Mouse (Mus musculus): ENCODE measurements at regions not wholly inside any gene's neighbourhood (a gene's known extent, or its start where the extent isn't known, plus 50 kb on each side); places are given as distances from the start of the nearest gene placed in this dataset.
"Not testable (repeated sequence)": the region's sequence is repeated elsewhere in the genome, so short reads cannot be mapped to it uniquely, and the experiment has no call there.

DNA sequence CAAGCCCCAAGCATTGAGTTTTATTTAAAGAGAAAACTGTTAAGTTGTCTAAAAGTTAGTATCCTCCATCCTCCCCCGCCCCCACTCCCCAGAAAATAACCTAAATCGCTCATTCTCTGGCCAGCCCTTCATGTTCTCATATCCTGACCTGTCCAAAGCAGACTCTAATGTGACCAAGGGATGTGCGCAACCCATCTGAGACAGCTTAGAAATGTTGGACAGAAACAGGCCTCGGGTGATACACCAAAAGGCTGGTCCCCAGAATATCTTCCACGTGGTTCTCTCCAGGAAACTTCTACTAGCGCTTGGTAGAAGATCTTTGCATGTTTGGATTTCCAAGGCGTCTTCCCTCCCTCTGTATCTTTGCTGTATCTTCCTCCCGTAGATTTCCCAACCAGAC is 482.8 kb downstream of the Tns1 start:
- H3K4me3 ChIP-seq (ENCODE audit: low read depth, low read length): no peak overlapping the region

GRCm38 (mm10) chr1:73640726-73641451 is 483.4 kb downstream of the Tns1 start:
- peak overlapping the region; percentile 51 for H3K27ac ChIP-seq (ENCODE audit: low read depth)
- 34% methylated on average over 12 of the region's 12 CpGs for WGBS
- no peak overlapping the region for H3K4me3 ChIP-seq (ENCODE audit: low read depth, low read length)
- peaks cover 28% of the 10 kb centered on the region; the same call in 1 of the 2 replicates for H3K4me1 ChIP-seq (replicated peaks; ENCODE audit: control insufficient read depth, insufficient read depth, low read length)
- DNase-seq (ENCODE audit: low spot score) (peak; percentile 67), ATAC-seq (replicated peaks; ENCODE audit: low FRiP score, low TSS enrichment, low read depth) (0 out of 2 replicates have a peak, but pooled peaks have one; percentile 22)
- no peaks in the 10 kb centered on the region for H3K9me3 ChIP-seq (ENCODE audit: control insufficient read depth, low read length)
- no peaks in the 10 kb centered on the region for H3K27me3 ChIP-seq (replicated peaks; ENCODE audit: control insufficient read depth, insufficient read depth, low read length)
- H3K9ac ChIP-seq (ENCODE audit: low read length): no peak overlapping the region
- no peaks in the 10 kb centered on the region for H3K36me3 ChIP-seq (ENCODE audit: control insufficient read depth, insufficient read depth, low read length)
- peak overlapping the region; percentile 13; the same call in 1 of the 2 replicates for H3K4me2 ChIP-seq (ENCODE audit: low read length)

More for the DNA sequence above, 482.8 kb downstream of the Tns1 start:
- no peaks in the 10 kb centered on the region for H3K36me3 ChIP-seq (ENCODE audit: control insufficient read depth, insufficient read depth, low read length)
- 80% methylated on average over 8 of the region's 8 CpGs for WGBS
- no peaks in the 10 kb centered on the region for H3K27me3 ChIP-seq (replicated peaks; ENCODE audit: control insufficient read depth, insufficient read depth, low read length)
- DNase-seq (ENCODE audit: low spot score) (no peak), ATAC-seq (replicated peaks; ENCODE audit: low FRiP score, low TSS enrichment, low read depth) (no peak)
- no peak overlapping the region for H3K9ac ChIP-seq (ENCODE audit: low read length)
- H3K27ac ChIP-seq (ENCODE audit: low read depth): peak overlapping the region; percentile 51; the same call in 1 of the 2 replicates
- no peak overlapping the region for H3K4me2 ChIP-seq (ENCODE audit: low read length)
- H3K9me3 ChIP-seq (ENCODE audit: control insufficient read depth, low read length): no peaks in the 10 kb centered on the region
- H3K4me1 ChIP-seq (replicated peaks; ENCODE audit: control insufficient read depth, insufficient read depth, low read length): peaks cover 28% of the 10 kb centered on the region; the same call in 1 of the 2 replicates

GRCm38 (mm10) chr1:73635709-73636108 is 488.5 kb downstream of the Tns1 start:
- Histone ChIP-seq H3K4me2 (ENCODE audit: low read length) (no peak overlapping the region), H3K36me3 (ENCODE audit: control insufficient read depth, insufficient read depth, low read length) (no peaks in the 10 kb centered on the region), H3K27ac (ENCODE audit: low read depth) (no peak overlapping the region), H3K4me3 (ENCODE audit: low read depth, low read length) (no peak overlapping the region), H3K27me3 (replicated peaks; ENCODE audit: control insufficient read depth, insufficient read depth, low read length) (no peaks in the 10 kb centered on the region), H3K9me3 (ENCODE audit: control insufficient read depth, low read length) (no peaks in the 10 kb centered on the region), H3K9ac (ENCODE audit: low read length) (no peak overlapping the region), H3K4me1 (replicated peaks; ENCODE audit: control insufficient read depth, insufficient read depth, low read length) (peaks cover 4% of the 10 kb centered on the region; the same call in 1 of the 2 replicates)
- WGBS: 58% methylated on average over 2 of the region's 2 CpGs
- no peak for ATAC-seq (replicated peaks; ENCODE audit: low FRiP score, low TSS enrichment, low read depth)
- DNase-seq (ENCODE audit: low spot score): no peak

DNA sequence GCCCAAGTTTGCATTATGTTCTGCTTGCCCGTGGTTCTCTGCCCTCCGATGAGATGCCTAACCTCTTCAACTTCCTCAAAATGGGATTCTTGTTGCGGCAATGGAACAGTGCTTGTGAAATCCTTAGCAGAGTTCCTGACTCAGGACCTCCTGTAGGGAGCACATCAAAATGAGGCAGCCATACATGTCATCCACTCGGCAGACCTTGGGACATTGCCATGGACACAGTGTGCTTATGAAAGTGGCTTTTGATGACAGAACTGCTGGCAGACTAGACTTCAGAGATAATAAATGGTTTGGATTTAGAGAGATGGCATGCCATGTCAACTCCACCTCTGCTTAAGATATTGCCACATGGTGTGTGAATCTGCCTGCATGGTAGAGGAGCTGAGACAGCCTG is 489.4 kb downstream of the Tns1 start:
- no peak for ATAC-seq (replicated peaks; ENCODE audit: low FRiP score, low TSS enrichment, low read depth)
- no peaks in the 10 kb centered on the region for H3K27me3 ChIP-seq (replicated peaks; ENCODE audit: control insufficient read depth, insufficient read depth, low read length)

GRCm38 (mm10) chr1:73633071-73633470 is 491.2 kb downstream of the Tns1 start:
- no peak overlapping the region for H3K4me3 ChIP-seq (ENCODE audit: low read depth, low read length)
- H3K4me1 ChIP-seq (replicated peaks; ENCODE audit: control insufficient read depth, insufficient read depth, low read length): no peaks in the 10 kb centered on the region
- H3K36me3 ChIP-seq (ENCODE audit: control insufficient read depth, insufficient read depth, low read length): no peaks in the 10 kb centered on the region
- H3K9ac ChIP-seq (ENCODE audit: low read length): no peak overlapping the region
- DNase-seq (ENCODE audit: low spot score) (no peak), ATAC-seq (replicated peaks; ENCODE audit: low FRiP score, low TSS enrichment, low read depth) (no peak)
- H3K27me3 ChIP-seq (replicated peaks; ENCODE audit: control insufficient read depth, insufficient read depth, low read length): no peaks in the 10 kb centered on the region
- H3K4me2 ChIP-seq (ENCODE audit: low read length): no peak overlapping the region
- H3K27ac ChIP-seq (ENCODE audit: low read depth): no peak overlapping the region
- no peaks in the 10 kb centered on the region for H3K9me3 ChIP-seq (ENCODE audit: control insufficient read depth, low read length)
- 76% methylated on average over 1 of the region's 1 CpGs for WGBS

More for the DNA sequence above, 489.4 kb downstream of the Tns1 start:
- no peak for DNase-seq (ENCODE audit: low spot score)
- Histone ChIP-seq H3K9me3 (ENCODE audit: control insufficient read depth, low read length) (no peaks in the 10 kb centered on the region), H3K4me1 (replicated peaks; ENCODE audit: control insufficient read depth, insufficient read depth, low read length) (no peaks in the 10 kb centered on the region), H3K4me2 (ENCODE audit: low read length) (no peak overlapping the region), H3K36me3 (ENCODE audit: control insufficient read depth, insufficient read depth, low read length) (no peaks in the 10 kb centered on the region), H3K9ac (ENCODE audit: low read length) (no peak overlapping the region), H3K27ac (ENCODE audit: low read depth) (no peak overlapping the region), H3K4me3 (ENCODE audit: low read depth, low read length) (no peak overlapping the region)
- WGBS: 96% methylated on average over 4 of the region's 4 CpGs

DNA sequence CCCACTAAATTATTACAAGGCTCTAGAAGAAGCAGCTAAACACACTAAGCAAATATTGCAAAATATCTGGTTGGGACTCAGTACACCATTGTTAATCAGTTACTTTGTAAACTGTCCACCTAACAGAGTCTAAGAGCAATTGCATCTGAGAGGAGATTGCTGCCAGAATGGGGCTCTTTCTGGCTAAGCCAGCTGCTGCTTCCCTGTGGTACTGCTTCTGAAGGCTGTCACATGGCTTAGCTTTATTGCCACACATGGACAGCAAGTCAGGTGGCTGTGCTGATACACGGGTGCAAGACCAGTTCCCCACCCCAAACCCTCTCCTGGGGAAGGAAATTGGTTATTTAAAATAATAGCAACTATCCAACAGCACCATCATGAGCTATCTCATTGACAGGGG is 493.9 kb downstream of the Tns1 start:
- Histone ChIP-seq H3K27ac (ENCODE audit: low read depth) (peak overlapping the region; percentile 30), H3K27me3 (replicated peaks; ENCODE audit: control insufficient read depth, insufficient read depth, low read length) (no peaks in the 10 kb centered on the region), H3K4me3 (ENCODE audit: low read depth, low read length) (no peak overlapping the region), H3K9me3 (ENCODE audit: control insufficient read depth, low read length) (no peaks in the 10 kb centered on the region), H3K4me1 (replicated peaks; ENCODE audit: control insufficient read depth, insufficient read depth, low read length) (no peaks in the 10 kb centered on the region), H3K9ac (ENCODE audit: low read length) (no peak overlapping the region), H3K4me2 (ENCODE audit: low read length) (no peak overlapping the region), H3K36me3 (ENCODE audit: control insufficient read depth, insufficient read depth, low read length) (no peaks in the 10 kb centered on the region)
- ATAC-seq (replicated peaks; ENCODE audit: low FRiP score, low TSS enrichment, low read depth): peak; percentile 87
- 22% methylated on average over 1 of the region's 1 CpGs for WGBS
- DNase-seq (ENCODE audit: low spot score): peak; percentile 55

GRCm38 (mm10) chr1:73625365-73625764 is 498.9 kb downstream of the Tns1 start:
- 42% methylated on average over 5 of the region's 5 CpGs for WGBS
- Histone ChIP-seq H3K9ac (ENCODE audit: low read length) (no peak overlapping the region), H3K36me3 (ENCODE audit: control insufficient read depth, insufficient read depth, low read length) (no peaks in the 10 kb centered on the region), H3K27me3 (replicated peaks; ENCODE audit: control insufficient read depth, insufficient read depth, low read length) (no peaks in the 10 kb centered on the region), H3K4me2 (ENCODE audit: low read length) (no peak overlapping the region), H3K4me1 (replicated peaks; ENCODE audit: control insufficient read depth, insufficient read depth, low read length) (no peaks in the 10 kb centered on the region), H3K4me3 (ENCODE audit: low read depth, low read length) (no peak overlapping the region), H3K27ac (ENCODE audit: low read depth) (no peak overlapping the region), H3K9me3 (ENCODE audit: control insufficient read depth, low read length) (no peaks in the 10 kb centered on the region)
- DNase-seq (ENCODE audit: low spot score) (no peak), ATAC-seq (replicated peaks; ENCODE audit: low FRiP score, low TSS enrichment, low read depth) (peak; percentile 36; the same call in 1 of the 2 replicates)

GRCm38 (mm10) chr1:73621121-73621520 is 503.1 kb downstream of the Tns1 start:
- WGBS: 91% methylated on average over 5 of the region's 5 CpGs
- H3K4me3 ChIP-seq (ENCODE audit: low read depth, low read length); H3K36me3 ChIP-seq (ENCODE audit: control insufficient read depth, insufficient read depth, low read length); H3K9me3 ChIP-seq (ENCODE audit: control insufficient read depth, low read length); H3K9ac ChIP-seq (ENCODE audit: low read length); H3K4me1 ChIP-seq (replicated peaks; ENCODE audit: control insufficient read depth, insufficient read depth, low read length); ATAC-seq (replicated peaks; ENCODE audit: low FRiP score, low TSS enrichment, low read depth); H3K4me2 ChIP-seq (ENCODE audit: low read length); H3K27ac ChIP-seq (ENCODE audit: low read depth); DNase-seq (ENCODE audit: low spot score); H3K27me3 ChIP-seq (replicated peaks; ENCODE audit: control insufficient read depth, insufficient read depth, low read length): not testable (repeated sequence)

All from intestine, embryonic 14.5 days (tissue).